Mouse (Mus musculus) thymus, postnatal 10 days (tissue): ENCODE results near the gene Rpl27.
"Not testable (repeated sequence)": the region's sequence is repeated elsewhere in the genome, so short reads cannot be mapped to it uniquely, and the experiment has no call there.

Source experiments
- DNase-seq, 2 experiments: peaks; one replicate each; pipeline ENCODE4 v3.0.0; 2021; ENCODE audit warnings: low spot score in 2 of 2

Rpl27 gene

DNA sequence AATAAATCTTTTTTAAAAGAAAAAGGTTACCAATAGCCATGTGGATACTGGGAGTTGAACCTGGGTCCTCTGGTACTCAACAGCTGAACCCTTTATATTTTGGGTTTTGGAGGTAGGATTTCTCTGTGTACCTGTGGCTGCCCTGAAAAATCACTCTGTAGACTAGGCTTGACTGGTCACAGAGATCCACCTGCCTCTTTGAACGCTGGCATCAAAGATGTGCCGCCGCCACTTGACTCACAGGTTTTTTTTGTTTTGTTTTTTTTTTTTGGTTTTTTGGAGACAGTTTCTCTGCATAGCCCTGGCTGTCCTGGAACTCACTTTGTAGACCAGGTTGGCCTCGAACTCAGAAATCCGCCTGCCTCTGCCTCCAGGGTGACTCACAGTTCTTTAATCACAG is 5.7 kb downstream of the Rpl27 start:
- no peak for DNase-seq

DNA sequence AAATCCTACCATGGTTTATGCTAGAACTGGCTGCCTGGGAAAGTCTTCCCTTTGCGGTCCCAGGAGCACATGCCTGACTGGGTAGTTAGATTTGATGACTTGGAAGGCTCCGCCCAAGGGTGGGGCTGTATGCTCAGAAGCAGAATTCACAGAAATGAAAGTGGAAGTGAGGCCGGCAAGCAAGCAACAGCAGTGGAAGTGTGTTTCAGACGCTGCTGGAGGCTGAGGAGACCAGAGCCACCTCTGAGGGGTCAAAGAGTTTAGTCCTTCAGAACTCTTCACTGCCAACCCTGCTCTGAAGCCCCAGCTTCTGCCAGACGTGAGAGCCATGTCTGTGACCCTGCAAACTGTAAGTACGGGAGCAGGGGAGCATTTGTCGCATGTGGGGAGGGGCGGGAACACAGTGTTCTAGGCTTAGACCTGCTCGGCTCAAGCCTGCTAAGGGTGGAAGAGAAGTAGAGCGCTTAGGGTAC is 6.2 kb downstream of the Rpl27 start, which contains the start of gene Ifi35:
Gene Ifi35 (plus strand): TSS at position 134 of the 473 bp plus-strand sequence.
- DNase-seq, result peak; percentile 45 to 54

GRCm38 (mm10) chr11:101448899-101449298 is 6.8 kb downstream of the Rpl27 start:
- no peak for DNase-seq

DNA sequence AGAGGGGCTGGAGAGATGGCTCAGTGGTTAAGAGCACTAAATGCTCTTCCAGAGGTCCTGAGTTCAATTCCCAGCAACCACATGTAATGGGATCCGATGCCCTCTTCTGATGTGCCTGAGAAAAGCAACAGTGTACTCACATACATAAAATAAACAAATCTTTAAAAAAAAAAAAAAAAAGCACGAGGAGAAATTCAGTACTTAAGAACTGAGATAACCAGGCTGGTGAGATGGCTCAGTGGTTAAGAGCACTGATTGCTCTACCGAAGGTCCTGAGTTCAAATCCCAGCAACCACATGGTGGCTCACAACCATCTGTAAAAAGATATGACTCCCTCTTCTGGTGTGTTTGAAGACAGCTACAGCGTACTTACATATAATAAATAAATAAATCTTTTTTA is 7.5 kb downstream of the Rpl27 start:
- not testable (repeated sequence) for DNase-seq

GRCm38 (mm10) chr11:101450394-101450793 is 8.3 kb downstream of the Rpl27 start:
- DNase-seq, result no peak

DNA sequence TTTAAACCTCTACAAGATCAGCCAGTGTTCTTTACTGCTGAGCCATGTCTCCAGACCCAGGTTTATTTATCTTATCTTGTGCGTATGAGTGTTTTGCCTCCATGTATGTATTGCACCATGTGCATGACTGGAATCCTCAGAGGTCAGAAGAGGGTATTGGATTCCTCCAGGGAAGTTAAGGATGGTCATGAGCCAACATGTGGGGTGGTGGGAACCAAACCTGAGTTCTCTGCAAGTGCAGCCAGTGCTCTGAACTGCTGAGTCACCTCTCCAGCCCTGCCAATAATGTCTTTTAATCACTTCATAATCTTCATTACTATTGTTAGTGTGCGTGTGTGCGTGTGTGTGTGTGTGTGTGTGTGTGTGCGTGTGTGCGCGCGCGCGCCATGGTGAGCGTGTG is 9.4 kb downstream of the Rpl27 start:
- no peak for DNase-seq

- DNase-seq, result no peak
These were observed 10.1 kb downstream of the Rpl27 start for GRCm38 (mm10) chr11:101452093-101452774.

- DNase-seq, result no peak
These were observed 12.6 kb downstream of the Rpl27 start for GRCm38 (mm10) chr11:101454702-101455101.

GRCm38 (mm10) chr11:101455627-101456026 is 13.5 kb downstream of the Rpl27 start:
- DNase-seq, result no peak

DNA sequence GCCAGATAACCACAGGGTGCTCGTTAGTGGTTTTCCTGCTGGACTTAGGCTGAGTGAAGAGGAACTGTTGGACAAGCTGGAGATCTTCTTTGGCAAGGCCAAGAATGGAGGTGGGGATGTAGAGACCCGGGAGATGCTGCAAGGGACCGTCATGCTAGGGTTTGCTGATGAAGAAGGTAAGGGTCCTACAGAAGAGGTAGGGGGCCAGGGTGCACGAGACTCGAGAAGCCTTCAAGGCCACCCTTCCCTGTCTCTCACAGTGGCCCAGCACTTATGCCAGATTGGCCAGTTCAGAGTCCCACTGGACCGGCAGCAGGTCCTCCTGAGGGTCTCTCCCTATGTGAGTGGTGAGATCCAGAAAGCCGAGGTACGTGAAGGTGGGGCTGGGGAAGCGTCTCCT is 15.5 kb downstream of the Rpl27 start:
- DNase-seq, result no peak

- DNase-seq, result no peak
These were observed 16.1 kb downstream of the Rpl27 start for GRCm38 (mm10) chr11:101458217-101458616.

DNA sequence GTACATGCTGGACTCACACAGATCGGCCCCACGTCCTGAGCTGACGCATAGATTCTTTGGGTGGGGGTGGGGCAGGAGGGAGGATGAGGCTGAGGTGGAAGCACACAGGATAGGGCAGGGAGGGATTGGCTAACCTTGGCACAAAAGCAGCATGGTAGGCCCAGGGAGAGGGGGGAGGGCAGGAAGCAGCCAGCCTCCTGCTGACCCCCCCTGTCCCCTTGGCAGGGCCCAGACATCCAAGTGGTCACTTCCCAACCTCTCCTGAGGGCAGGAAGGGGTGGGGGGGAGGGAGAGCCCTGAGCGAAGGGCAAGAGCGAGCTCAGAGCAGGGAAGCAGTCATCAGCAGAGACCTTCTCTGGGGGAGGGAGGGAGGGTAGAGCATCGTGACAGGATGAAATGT is 17.6 kb downstream of the Rpl27 start:
- no peak for DNase-seq

DNA sequence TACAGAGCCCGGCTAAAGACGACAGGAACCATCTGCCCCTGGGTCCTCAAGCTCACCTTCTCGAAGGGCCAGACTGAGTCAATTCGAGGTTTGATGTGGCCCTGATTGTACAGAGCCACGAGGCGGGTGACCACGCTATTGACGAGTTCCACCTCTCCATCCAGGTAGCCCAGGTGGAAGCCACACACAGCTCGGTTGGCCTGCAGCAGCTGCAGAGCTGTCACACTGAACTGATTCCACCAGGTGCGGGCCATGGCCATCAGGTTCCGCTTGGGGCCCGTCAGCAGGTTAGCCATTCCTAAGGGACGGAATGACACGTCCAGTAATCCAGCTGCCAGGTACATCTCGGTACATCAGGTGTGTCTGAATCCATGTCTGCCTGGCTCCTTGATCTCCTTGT is 18.2 kb downstream of the Rpl27 start:
- DNase-seq, result no peak

DNA sequence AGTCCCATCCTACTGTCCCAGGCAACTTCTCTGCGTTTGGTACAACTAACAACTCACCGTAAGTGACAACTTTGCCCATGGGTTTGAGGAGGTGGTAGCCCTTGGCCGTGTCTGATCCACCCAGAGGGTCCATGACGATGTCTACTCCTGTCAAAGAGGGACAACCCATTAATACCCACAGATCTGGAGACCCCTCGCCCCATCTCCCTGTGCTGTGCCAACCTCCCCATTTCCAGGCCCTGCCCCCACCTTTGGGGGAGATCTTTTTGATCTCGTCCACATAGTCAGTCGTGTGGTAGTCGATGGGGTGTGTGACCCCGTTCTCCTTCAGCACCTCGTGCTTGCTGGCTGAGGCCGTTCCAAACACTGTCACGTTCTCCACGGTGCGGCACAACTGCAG is 20.0 kb downstream of the Rpl27 start:
- no peak for DNase-seq

DNA sequence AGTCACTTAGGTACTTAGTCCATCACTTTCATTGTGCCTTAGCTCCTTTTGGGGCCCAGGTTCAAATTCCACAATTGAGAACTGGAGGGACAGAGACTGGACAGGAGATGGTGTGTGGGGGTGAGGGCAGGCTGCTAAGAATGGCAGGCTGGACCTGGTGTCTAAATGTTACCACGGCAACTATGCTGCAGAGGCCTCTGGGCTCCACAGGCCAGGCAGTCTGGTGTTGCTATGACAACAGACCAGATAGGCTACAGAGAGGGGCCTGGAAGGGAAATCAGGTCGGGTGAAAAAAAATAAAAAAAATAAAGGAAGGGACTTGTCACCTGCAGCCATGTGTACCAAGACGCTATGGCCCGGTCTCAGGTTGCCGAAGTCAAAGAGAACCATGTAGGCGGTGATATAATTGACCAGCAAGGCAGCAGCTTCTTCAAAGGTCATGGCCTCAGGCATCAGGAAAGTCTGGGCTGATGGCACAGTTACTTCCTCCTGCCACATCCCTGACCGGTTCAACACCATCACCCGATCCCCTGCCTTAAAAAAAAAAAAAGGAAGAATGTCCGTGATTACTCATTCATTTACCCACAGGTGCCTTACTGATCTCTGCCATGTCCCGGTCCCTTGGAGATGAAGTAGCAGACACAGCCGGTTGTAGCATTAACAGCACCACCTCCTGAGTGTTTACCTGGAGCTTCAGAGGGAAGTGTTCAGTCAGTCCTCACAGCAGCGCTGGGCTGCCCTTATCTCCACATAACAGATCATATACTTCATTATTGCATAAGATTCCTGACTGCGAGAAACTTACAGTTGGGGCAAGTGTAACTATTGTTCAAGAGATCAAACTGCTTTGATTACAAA is 20.7 kb downstream of the Rpl27 start:
- no peak for DNase-seq

- DNase-seq, result no peak
These were observed 22.4 kb downstream of the Rpl27 start, which contains the start of gene Rnd2 for GRCm38 (mm10) chr11:101464211-101465100. Gene Rnd2, plus strand, starts transcription at chr11:101464999.

DNA sequence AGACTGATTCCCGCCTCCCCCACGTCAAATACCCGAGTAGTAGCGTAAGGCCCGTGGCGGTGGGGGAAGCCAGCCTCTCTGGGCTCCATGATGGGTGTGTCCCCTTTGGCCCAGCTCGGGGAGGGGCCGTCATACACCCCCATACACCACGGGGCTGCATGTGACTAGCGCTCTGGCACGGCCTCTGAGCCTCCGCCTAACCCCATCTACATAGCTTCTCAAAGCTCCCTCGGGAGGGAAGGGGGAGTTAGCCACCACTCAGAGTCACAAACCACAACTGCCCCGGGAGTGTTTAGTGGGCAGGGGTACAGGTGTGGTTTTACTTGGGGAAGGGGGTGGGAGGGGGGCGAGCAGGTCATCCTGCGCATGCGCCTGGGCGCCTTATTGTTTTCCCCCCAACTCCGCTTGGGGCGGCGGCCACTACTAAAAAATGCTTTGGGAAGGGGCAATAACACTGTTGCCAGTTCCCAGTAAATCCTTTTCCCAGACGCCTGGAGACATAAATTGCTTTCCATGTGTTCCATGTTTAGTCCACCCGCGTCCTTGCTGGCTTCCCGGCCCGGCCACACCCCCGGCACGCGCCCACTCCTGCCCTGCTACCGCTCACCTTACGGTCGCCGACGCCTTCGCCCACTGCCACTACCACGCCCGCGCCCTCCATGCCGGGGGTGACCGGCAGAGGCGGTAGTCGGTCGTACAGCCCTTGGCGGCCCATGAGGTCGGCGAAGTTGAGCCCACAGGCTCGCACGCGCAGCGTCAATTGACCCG is 23.2 kb downstream of the Rpl27 start:
- peak; percentile 20 to 29 for DNase-seq

DNA sequence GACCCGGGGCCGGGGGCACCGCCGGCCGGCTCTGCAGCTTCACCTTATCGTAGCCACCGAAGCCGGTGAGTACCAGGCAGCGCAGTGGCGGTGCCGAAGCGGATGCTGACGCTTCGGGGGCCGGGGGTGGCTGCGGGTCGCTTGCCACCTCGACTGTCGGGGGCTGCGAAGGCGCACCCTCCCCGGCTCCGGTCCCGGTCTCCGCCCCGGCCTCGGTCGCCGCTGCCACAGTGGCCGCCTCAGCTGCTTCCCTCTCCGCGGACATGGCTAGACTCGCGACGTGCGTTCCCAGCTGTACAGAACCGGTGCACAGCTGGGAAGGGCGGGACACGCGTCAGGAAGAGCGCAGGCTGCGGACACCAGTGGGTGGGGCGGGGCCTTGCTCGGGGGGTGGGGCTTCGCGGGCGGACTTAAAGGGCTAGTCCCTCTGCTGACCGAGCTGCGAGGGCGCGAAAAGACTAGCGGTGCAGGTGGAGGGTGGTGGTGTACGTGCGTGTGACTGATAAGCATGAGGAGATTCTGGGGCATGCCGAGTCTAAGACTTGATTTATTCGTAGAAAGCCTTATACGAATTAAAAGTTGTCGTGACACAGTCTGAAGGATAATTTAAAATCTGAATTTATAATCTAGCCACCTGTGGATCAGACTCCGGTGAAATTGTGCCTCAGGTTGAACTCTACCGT is 23.9 kb downstream of the Rpl27 start, which contains the start of gene Vat1:
Gene Vat1 (minus strand): TSS at position 362 of the 683 bp plus-strand sequence.
- DNase-seq, result peak; percentile 25 to 44

- DNase-seq, result not testable (repeated sequence)
These were observed 24.5 kb downstream of the Rpl27 start for GRCm38 (mm10) chr11:101466552-101466950.
